Mouse (Mus musculus) ES-E14 (cell line): ENCODE data around the gene Mgat4c.

ENCODE experiments used
- HCFC1 ChIP-seq: IDR thresholded peaks from 2 replicates; pipeline ENCODE4 v1.6.1; 2012; ENCODE audit warnings: low read length, inconsistent platforms, borderline replicate concordance; ENCODE audit not compliant: insufficient read depth
- ZC3H11A ChIP-seq: IDR thresholded peaks from 2 replicates; pipeline ENCODE4 v1.6.1; 2012; ENCODE audit warnings: low read depth, mild to moderate bottlenecking, inconsistent platforms, low read length, borderline replicate concordance

DNA sequence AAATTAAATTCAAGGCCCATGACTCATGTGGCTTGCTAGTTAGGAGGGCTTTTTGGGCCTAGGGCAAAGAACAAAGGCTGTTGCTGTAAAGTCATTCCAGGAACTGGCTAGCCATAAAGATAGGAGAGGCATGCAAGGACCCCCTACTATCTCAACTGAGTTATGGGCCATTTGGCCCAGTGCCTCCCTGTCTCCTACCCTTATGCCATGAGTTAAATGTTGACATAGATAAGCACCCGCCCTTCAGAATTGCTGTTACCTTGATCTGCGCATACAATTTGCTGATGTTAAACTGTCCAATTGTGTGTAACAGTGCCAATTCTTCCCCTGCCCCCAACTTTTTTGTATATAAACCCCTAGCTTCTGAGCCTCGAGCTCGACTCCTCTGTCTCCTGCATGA is 692.8 kb downstream of the Mgat4c start:
- no peak for TF ChIP-seq HCFC1
- TF ChIP-seq ZC3H11A, result no peak
